Mouse (Mus musculus): ENCODE measurements around the gene Rnf224. TPM values are rescaled to one million over a fixed set of nuclear protein-coding genes. Genes with fewer than 3 reads are reported as not detected.

The Rnf224 gene
- polyA plus RNA-seq, 1 experiment from 2014 or later: 0.10 TPM

GRCm38 (mm10) chr2:25214444-25214843 lies 22.1 kb downstream of the Rnf224 start, which contains the start of gene Stpg3:
Gene Stpg3 (minus strand): TSS chr2:25214637.
- H3K9ac ChIP-seq (replicated peaks; ENCODE audit: low read depth): no peak within 1 kb of the TSS
- DNase-seq (ENCODE audit: low spot score) (no peak), ATAC-seq (no peak)
- H3K27me3 ChIP-seq (replicated peaks; ENCODE audit: insufficient read depth, low read length): no peaks in the 10 kb centered on the region
- H3K4me2 ChIP-seq (replicated peaks; ENCODE audit: low read depth, low read length): no peak within 1 kb of the TSS
- H3K27ac ChIP-seq (ENCODE audit: low read length): no peak within 1 kb of the TSS
- no peak within 1 kb of the TSS for H3K4me3 ChIP-seq (ENCODE audit: low read depth, low read length)
- H3K36me3 ChIP-seq (ENCODE audit: insufficient read depth, low read length): no peaks in the 10 kb centered on the region
- H3K4me1 ChIP-seq (ENCODE audit: insufficient read depth, low read depth, low read length): peaks cover 6% of the 10 kb centered on the region; the same call in 1 of the 2 replicates
- no peaks in the 10 kb centered on the region for H3K9me3 ChIP-seq (ENCODE audit: low read length)
- TF ChIP-seq CTCF (IDR thresholded peaks at IDR 0.05) (no peak), EP300 (IDR thresholded peaks at IDR 0.05) (no peak)
- WGBS: 53% methylated on average over 3 of the region's 3 CpGs

- WGBS: 61% methylated on average over 21 of the region's 23 CpGs
- ATAC-seq: no peak
- no peak overlapping the region for H3K4me3 ChIP-seq (ENCODE audit: low read depth, low read length)
Measured at GRCm38 (mm10) chr2:25213266-25213865, 23.2 kb downstream of the Rnf224 start.

GRCm38 (mm10) chr2:25211121-25211670 lies 25.4 kb downstream of the Rnf224 start, which contains the start of gene Nelfb:
Gene Nelfb (minus strand): TSS chr2:25211489.
- under 1% methylated on average over 43 of the region's 44 CpGs for WGBS
- ATAC-seq: peak; percentile 97
- H3K4me2 ChIP-seq (replicated peaks; ENCODE audit: low read depth, low read length): peak within 1 kb of the TSS; percentile 86

More at GRCm38 (mm10) chr2:25213266-25213865, 23.2 kb downstream of the Rnf224 start:
- peaks cover 6% of the 10 kb centered on the region; the same call in 1 of the 2 replicates for H3K4me1 ChIP-seq (ENCODE audit: insufficient read depth, low read depth, low read length)
- H3K36me3 ChIP-seq (ENCODE audit: insufficient read depth, low read length): no peaks in the 10 kb centered on the region
- TF ChIP-seq EP300 (IDR thresholded peaks at IDR 0.05) (no peak), CTCF (IDR thresholded peaks at IDR 0.05) (no peak)
- H3K9me3 ChIP-seq (ENCODE audit: low read length): no peaks in the 10 kb centered on the region
- no peaks in the 10 kb centered on the region for H3K27me3 ChIP-seq (replicated peaks; ENCODE audit: insufficient read depth, low read length)
- no peak overlapping the region for H3K27ac ChIP-seq (ENCODE audit: low read length)
- H3K4me2 ChIP-seq (replicated peaks; ENCODE audit: low read depth, low read length): no peak overlapping the region
- no peak for DNase-seq (ENCODE audit: low spot score)
- no peak overlapping the region for H3K9ac ChIP-seq (replicated peaks; ENCODE audit: low read depth)

GRCm38 (mm10) chr2:25210686-25211085 lies 25.9 kb downstream of the Rnf224 start:
- ATAC-seq (peak; percentile 6), DNase-seq (ENCODE audit: low spot score) (no peak)
- under 1% methylated on average over 23 of the region's 24 CpGs for WGBS
- TF ChIP-seq CTCF (IDR thresholded peaks at IDR 0.05) (no peak), EP300 (IDR thresholded peaks at IDR 0.05) (no peak)
- Histone ChIP-seq H3K4me3 (ENCODE audit: low read depth, low read length) (peak overlapping the region; percentile 92), H3K9ac (replicated peaks; ENCODE audit: low read depth) (peak overlapping the region; percentile 89), H3K36me3 (ENCODE audit: insufficient read depth, low read length) (no peaks in the 10 kb centered on the region; the same call in none of the 2 replicates), H3K4me2 (replicated peaks; ENCODE audit: low read depth, low read length) (peak overlapping the region; percentile 86), H3K27me3 (replicated peaks; ENCODE audit: insufficient read depth, low read length) (no peaks in the 10 kb centered on the region), H3K9me3 (ENCODE audit: low read length) (no peaks in the 10 kb centered on the region), H3K27ac (ENCODE audit: low read length) (peak overlapping the region; percentile 88), H3K4me1 (ENCODE audit: insufficient read depth, low read depth, low read length) (peaks cover 6% of the 10 kb centered on the region; the same call in 1 of the 2 replicates)

More at GRCm38 (mm10) chr2:25211121-25211670, 25.4 kb downstream of the Rnf224 start, which contains the start of gene Nelfb:
- Histone ChIP-seq H3K27ac (ENCODE audit: low read length) (peak within 1 kb of the TSS; percentile 88), H3K27me3 (replicated peaks; ENCODE audit: insufficient read depth, low read length) (no peaks in the 10 kb centered on the region), H3K4me1 (ENCODE audit: insufficient read depth, low read depth, low read length) (peaks cover 6% of the 10 kb centered on the region; the same call in 1 of the 2 replicates), H3K4me3 (ENCODE audit: low read depth, low read length) (peak within 1 kb of the TSS; percentile 92), H3K9me3 (ENCODE audit: low read length) (no peaks in the 10 kb centered on the region), H3K36me3 (ENCODE audit: insufficient read depth, low read length) (no peaks in the 10 kb centered on the region), H3K9ac (replicated peaks; ENCODE audit: low read depth) (peak within 1 kb of the TSS; percentile 89)
- DNase-seq (ENCODE audit: low spot score): peak; percentile 96
- TF ChIP-seq EP300 (IDR thresholded peaks at IDR 0.05) (no peak), CTCF (IDR thresholded peaks at IDR 0.05) (no peak; the same call in 1 of the 2 replicates)

DNA sequence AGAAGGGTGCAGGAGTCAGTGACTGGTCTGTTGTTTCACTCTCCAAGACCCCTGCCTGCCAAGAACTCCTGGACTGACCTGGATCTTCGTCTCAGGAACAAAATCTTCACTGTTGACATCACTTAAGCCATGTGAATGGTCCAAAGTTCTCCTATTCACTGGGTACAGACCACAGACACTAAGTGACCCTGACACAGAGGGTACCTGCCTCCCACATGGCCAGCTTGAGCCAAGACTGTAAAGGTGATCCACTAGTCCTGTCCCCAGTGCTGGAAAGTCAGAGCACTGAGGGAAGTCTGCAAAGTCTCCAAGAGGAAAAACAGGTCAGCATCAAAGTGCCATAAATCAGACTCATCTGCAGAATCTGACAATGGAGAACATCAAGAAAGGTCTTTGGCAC lies 29.0 kb downstream of the Rnf224 start:
- DNase-seq (ENCODE audit: low spot score) (no peak), ATAC-seq (no peak)
- Histone ChIP-seq H3K4me2 (replicated peaks; ENCODE audit: low read depth, low read length) (no peak overlapping the region), H3K36me3 (ENCODE audit: insufficient read depth, low read length) (peaks cover 13% of the 10 kb centered on the region), H3K9ac (replicated peaks; ENCODE audit: low read depth) (no peak overlapping the region), H3K27me3 (replicated peaks; ENCODE audit: insufficient read depth, low read length) (no peaks in the 10 kb centered on the region), H3K9me3 (ENCODE audit: low read length) (no peaks in the 10 kb centered on the region), H3K27ac (ENCODE audit: low read length) (no peak overlapping the region), H3K4me1 (ENCODE audit: insufficient read depth, low read depth, low read length) (peaks cover 6% of the 10 kb centered on the region; the same call in 1 of the 2 replicates), H3K4me3 (ENCODE audit: low read depth, low read length) (no peak overlapping the region)
- TF ChIP-seq EP300 (IDR thresholded peaks at IDR 0.05): no peak
- no peak for TF ChIP-seq CTCF (IDR thresholded peaks at IDR 0.05)
- WGBS: 85% methylated on average over 1 of the region's 1 CpGs

GRCm38 (mm10) chr2:25203631-25204214 lies 32.9 kb downstream of the Rnf224 start:
- DNase-seq (ENCODE audit: low spot score): no peak
- TF ChIP-seq EP300 (IDR thresholded peaks at IDR 0.05): no peak
- TF ChIP-seq CTCF (IDR thresholded peaks at IDR 0.05): peak; percentile 52
- no peak for ATAC-seq
- WGBS: 54% methylated on average over 4 of the region's 4 CpGs
- Histone ChIP-seq H3K27me3 (replicated peaks; ENCODE audit: insufficient read depth, low read length) (no peaks in the 10 kb centered on the region), H3K9ac (replicated peaks; ENCODE audit: low read depth) (no peak overlapping the region), H3K27ac (ENCODE audit: low read length) (no peak overlapping the region), H3K4me3 (ENCODE audit: low read depth, low read length) (no peak overlapping the region), H3K4me1 (ENCODE audit: insufficient read depth, low read depth, low read length) (no peaks in the 10 kb centered on the region), H3K36me3 (ENCODE audit: insufficient read depth, low read length) (peaks cover 42% of the 10 kb centered on the region), H3K4me2 (replicated peaks; ENCODE audit: low read depth, low read length) (no peak overlapping the region), H3K9me3 (ENCODE audit: low read length) (no peaks in the 10 kb centered on the region)

Measured in lung, postnatal 0 days (tissue).